Mouse (Mus musculus): ENCODE data around the gene Hdgfl2.

DNA sequence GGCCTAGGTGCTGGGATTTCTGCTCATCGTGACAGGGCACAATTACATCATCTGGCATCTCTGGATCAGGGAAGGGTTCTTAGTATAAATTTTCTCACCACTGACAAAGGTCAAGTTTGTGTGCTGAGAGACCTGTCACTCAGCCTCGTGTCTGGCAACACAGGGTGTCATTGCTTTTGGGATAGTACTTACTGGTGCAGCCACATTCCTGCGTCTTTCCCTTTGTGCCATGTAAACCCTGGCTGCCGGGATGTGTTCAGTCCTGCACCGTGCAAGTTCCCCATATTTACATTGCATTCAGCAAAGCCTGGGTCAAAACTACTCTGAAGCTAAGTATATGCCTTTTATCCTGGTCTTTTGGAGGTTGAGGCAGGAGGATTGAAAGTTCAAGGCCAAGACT, 28.1 kb upstream of the Hdgfl2 start:
- TF ChIP-seq CTCF (IDR thresholded peaks at IDR 0.05) (no peak), POLR2A (IDR thresholded peaks at IDR 0.05; ENCODE audit: insufficient read depth, low read depth, low read length) (no peak)
